Mouse (Mus musculus) gastrocnemius, postnatal 4 days (tissue): ENCODE data around the gene Tanc1. TPM values are rescaled to one million over a fixed set of nuclear protein-coding genes. Genes with fewer than 3 reads are reported as not detected.

Experiments
- DNase-seq, 2 experiments: peaks; one replicate each; pipeline ENCODE4 v3.0.0; 2021 to 2022; ENCODE audit warnings: low spot score in 2 of 2, mixed read lengths in 2 of 2
- total RNA-seq, 2 experiments: library from RNA; stranded (reverse); gene quantifications; 2 replicates each; pipeline ENCODE4 v1.2.3; 2021

Gene Tanc1
- total RNA-seq, 2 experiments from 2014 or later = 19.0 to 20.9 TPM

- peak in 1 of 2 experiments; percentile 17 for DNase-seq
Observed at GRCm38 (mm10) chr2:59612733-59613473, 1.1 kb downstream of the Tanc1 start.

DNA sequence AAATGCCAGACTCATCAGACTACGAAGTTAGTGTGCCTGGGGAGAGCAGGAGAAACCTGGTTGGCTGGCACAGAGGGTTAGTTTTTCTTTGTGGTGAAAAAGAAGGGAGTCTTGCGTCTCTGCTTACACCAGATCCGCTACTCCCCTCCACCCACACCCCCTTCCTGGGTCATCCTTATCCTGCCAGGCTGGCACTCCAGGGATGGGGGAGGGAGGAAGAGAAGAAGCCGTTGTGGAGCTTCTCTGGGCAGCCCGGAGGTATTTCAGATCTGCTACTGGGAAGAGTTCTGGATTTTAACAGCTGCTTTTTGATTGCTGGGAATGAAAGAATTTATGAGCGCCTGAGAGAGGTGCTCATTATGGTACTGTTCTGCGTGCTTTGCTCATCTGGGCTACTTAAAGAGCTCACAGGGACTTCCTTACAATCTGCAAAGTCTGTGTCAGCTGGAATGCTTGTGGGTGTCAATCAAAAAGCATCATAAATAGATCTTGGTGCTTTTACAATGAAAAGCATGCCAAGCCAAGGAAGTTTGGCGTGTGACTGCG lies 1.7 kb downstream of the Tanc1 start:
- no peak for DNase-seq

DNA sequence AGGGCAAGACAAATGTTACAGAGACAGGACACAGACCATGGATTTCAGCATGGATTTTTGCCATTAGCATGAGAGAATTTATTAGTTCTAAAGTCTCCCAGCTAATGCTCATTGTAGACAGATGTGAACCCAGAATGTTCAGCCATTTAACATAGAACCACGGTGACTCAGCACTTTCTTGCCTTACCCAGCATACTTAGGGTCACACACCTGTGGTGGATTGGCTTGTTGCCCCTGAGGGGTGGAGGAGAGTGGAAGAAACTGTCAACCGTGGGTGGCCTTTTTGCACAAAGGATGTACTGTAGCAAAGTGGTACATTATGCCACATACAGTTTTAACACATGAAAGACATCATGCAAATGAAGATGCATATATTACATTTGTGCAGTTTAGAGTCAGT lies 5.0 kb downstream of the Tanc1 start:
- no peak for DNase-seq

GRCm38 (mm10) chr2:59618996-59619395 lies 7.2 kb downstream of the Tanc1 start:
- DNase-seq = no peak

DNA sequence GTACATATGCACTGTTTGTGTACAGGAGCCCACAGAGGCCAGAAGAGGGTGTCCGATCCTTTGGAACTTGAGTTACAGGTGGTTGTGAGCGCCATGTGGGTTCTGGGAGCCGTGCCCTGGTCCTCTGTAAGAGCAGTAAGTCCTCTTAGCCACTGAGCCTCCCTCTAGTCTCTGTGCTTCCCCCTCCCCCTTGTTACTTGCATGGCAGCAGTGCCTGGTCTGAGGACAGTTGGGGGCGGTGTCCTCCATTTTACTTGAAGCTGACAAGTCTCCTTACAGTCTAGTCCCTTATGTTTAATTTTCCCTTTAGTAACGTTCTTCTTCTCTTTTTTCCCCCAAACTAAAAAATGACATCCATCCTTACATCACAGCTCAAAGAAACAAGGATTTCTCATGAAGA lies 8.8 kb downstream of the Tanc1 start:
- DNase-seq = no peak

DNA sequence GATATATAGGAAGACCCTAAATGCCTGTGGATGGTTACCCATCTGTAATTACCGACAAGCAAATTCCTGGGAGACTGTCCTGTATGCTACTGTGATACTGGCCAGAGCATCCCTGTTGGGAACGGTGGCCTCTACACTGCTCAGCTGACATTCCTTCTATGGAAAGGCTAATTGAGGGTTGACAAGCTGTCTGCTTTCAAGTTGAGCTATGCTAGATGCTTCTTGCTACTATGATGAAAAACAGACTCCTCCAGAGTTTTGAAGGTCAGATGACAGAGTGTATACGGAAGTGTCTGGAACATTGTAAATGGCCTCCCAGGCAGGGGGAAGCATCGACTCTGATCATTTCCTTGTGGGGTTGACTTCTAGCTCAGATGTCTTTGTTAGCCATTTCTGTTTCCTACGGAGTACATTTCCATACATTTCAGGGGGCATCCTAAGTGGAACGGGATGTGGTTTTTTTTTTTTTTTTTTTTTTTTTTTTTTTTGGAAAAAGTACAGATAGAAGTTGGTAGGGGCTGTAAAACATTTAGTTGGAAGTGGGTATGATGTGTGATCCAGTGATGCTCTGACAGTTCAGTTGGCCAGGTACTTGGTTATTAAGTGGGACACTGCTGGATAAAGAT lies 10.8 kb downstream of the Tanc1 start:
- no peak for DNase-seq

DNA sequence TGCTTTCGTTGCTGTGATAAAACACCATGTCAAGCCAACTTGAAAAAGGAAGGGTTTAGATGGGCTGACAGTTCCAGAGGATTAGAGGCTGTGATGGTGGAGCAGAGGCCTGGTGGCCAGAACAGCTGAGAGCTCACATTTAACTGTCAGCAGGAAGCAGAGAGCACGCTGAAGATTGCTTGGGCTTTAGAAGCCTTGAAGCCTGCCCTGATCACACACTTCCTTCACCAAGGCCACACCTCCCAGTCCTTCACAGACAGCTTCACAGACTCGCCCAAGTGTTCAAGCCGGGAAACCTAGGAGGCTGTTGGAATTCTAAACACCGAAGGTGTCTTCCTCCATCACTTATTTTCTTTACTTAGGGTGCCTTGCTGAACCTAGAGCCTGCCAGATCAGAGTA lies 12.0 kb downstream of the Tanc1 start:
- DNase-seq = no peak

DNA sequence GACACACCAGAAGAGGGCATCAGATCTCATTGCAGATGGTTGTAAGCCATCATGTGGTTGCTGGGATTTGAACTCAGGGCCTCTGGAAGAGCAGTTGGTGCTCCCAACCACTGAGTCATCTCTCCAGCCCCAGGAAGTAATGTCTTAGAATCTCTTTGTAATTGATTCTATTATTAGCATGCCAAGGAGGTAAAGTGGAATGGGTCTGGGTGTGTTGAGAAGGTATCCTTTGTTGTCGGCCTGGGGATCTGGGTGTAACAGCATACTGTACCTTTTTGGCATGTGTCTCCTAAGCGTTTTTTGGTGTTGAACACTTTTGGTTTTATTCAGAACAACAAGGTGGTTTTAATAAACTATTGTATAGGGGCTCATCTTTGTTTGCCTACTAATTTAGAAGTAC lies 13.6 kb downstream of the Tanc1 start:
- no peak for DNase-seq

DNA sequence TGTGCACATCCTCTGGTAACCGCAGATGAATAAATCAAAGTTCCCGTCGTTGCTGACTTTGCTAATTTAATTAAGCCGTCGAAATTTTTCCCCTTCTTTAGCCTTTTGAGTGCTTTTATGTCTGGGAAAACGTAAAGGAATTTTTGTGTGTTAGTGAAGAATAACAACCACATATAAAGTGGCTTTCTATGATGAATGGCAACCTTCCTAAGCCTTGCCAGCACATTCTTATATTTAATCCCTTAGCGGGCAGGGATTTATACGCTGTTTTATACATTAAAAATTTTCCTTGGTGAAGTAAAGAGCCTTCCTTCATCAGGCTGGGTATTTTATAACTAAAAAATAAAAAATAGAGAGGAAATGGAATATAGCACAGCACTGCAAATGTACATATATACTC lies 14.1 kb downstream of the Tanc1 start:
- no peak for DNase-seq

GRCm38 (mm10) chr2:59626422-59626821 lies 14.6 kb downstream of the Tanc1 start:
- DNase-seq = no peak

DNA sequence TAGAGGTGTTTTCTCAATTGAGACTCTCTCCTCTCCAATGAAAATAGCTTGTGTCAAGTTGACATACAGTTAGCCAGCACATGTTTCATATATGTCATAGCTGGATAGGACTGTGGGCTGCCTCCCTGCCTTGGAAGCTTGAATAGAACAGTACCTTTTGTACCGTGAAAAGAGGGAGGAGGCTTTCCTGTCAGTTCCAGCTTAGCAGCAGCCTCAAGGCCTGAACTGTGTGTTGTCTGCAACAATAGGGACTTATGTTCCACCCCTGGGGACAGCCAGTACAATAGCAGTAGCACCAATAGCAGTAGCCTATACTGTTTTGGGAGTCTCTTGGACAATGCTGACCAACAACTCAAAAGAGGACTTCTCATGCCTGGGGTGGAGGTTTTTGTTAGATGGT lies 15.7 kb downstream of the Tanc1 start:
- no peak for DNase-seq

DNA sequence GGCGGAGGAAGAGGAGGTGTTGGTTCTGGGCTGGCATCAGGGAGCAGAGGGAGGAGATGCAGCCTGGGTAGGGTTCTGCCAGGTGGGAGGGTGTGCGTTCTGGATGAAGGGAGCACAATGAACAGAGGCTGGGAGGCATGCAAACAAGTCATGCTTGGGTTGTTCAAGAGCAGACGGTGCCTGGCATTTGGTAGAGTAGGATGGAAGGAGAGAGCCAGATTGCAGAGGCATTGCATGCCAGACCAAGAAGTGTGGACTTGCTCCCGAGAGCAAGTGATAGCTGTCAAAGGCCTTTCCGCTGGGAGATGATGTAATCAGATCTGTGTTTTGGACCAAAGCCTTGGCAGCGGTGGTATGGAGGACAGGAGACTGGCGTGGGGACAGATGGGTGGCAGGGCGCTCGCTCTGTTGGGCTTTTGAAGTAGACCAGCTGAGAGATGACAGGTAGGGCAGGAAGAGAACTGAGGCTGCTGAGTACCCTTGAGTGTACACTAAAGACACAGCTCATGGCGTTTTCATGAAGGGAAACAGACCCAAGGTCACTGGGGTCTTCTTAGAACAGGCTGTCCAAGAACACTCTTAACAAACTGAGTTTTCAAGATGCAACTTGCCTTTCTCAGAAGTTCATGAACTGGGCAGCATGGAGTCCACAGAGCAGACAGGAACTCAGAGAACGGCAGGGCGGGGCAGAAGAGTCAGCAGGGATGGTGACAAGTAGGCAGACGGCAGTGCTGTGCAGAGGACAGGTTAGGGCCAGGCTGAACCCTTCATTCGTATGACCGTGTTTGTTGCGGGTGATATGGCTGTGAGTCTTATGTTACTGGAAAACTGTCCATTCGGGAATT lies 16.4 kb downstream of the Tanc1 start:
- DNase-seq = no peak

DNA sequence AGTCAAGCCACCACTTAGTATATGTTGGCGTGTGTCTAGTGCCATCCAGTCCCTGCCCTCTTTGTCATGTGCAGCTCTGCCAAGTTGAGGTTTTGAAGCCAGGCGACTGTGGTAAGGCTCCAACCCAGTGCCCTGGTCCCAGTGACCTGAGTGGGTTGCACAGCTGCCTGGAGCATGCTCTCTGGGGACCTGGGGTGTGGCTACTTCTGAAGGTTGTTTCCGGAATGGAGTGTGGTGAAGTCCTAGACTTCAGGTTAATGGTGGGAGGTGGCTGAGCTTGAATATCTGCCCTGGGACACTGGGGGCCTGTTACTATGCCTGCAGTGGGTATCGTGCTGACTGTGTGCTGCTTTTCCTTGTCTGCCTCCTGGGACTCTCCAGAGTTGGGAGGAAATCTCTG lies 18.0 kb downstream of the Tanc1 start:
- no peak for DNase-seq

DNA sequence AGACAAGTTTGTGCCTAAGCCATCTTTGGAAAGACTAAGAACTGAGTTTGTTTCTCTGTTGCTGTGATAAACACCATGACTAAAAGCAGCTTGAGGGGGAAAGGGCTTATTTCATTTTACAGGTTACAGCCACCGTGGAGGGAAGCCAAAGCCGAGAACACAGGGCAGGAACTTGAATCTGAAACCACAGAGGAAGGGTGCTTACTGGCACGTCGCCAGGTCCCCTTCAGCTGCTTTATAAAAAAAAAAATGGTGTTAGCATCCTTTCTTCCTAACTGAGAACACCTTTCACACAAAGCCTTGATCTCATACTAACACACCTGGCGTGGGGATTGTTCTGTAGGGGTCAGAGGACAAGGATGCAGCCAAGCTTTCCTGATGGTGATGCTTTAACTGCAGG lies 19.6 kb downstream of the Tanc1 start:
- DNase-seq = no peak

DNA sequence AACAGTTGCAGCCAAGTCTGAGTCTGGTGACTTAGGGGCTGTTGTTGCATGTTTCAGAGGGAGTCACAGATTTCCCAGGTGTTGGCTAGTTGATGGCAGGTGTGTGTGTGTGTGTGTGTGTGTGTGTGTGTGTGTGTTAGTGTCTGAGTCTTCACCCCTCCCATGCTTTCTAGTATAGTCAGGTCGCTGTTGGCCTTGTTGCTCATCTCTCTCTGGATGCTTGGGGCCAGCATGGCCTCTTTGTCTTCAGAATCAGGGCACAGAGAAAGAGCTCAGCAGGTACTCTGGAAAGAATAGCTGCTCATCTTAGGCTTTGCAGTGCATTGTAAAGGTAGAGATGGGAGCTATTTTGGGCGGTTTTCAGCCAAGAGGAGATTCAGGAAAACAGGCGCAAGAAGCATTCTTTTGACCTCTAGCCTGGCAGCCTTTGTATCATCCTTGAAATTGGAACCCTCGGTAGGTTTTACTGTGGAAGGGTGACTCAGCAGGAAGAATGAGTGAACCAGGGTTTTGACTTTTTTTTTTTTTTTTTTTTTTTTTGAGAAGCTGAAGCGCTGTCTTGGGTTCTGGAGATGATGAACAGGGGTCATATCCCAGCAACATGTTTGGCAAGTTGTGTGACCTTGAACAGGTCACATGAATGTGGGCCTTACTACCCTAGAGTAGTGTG lies 22.1 kb downstream of the Tanc1 start:
- DNase-seq = no peak

GRCm38 (mm10) chr2:59637040-59637785 lies 25.4 kb downstream of the Tanc1 start:
- no peak for DNase-seq

DNA sequence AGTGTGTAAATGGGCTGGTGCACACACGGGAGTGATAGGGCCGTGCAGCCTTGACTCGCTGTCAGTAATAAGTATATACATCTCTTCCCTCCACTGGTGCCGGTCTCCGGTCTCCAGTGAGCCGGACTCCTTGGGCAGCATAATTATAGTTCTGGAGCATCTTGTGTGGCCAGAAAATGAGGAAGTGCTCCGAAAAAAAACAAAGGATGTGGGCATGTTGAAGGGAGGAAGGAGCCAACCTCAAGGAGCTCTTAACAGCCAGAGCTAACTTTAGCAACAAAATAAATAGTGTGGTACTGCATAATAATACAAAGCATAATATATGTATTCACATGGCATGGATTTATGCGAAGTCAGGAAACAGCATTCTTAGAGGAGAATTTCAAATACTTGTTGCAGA lies 30.9 kb downstream of the Tanc1 start:
- DNase-seq = no peak

DNA sequence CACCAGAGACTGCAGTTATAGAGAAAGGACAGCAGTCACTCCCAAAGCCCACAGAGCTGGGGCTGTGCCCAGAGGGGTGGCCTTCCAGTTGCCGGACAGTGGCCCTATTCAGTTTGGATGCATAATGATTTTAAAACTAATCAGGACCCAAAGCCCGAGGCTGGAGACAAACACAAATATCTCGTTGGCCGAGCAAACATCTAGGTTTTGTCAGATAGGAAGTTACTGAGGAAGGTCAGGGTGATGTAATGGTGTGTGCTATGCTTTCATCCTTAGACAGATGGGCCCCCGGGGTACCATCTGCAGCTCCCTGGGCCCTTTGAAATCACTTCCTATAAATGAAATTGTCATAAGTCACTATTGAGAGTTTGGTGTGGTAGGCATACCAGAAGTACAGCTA lies 33.0 kb downstream of the Tanc1 start:
- no peak for DNase-seq

DNA sequence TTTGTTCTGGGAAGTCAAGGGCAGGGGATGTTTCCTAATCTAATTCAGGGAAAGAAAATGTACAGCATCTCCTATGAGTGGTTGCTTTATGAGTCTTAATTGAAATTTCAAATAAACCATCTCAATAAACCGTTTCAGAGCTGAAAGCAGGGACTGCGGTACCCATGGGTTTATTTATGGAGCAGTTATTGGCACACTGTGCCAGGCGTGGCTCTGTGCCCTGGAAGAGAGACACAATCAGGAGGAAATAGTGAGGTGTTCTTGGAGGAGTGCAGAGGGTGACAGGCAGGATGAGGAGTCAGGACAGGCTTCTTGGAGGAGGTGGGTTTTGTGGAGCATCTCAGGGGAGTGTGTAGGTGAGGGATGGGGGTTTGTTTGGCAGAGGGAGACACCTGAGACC lies 33.7 kb downstream of the Tanc1 start:
- DNase-seq = no peak

GRCm38 (mm10) chr2:59646740-59647390 lies 35.0 kb downstream of the Tanc1 start:
- no peak for DNase-seq
